Mouse (Mus musculus) neural tube, embryonic 15.5 days (tissue): ENCODE data around the gene Spi1. TPM values are rescaled to one million over a fixed set of nuclear protein-coding genes. Genes with fewer than 3 reads are reported as not detected.

Source experiments
- ATAC-seq: fragments of 200-750 bp; cut with Nextera tagmentation; 2 replicates; pipeline ENCODE4 v1.8.0; 2017; ENCODE audit warnings: mild to moderate bottlenecking, moderate TSS enrichment, moderate library complexity; ENCODE audit not compliant: low FRiP score
- H3K27ac ChIP-seq: fragments of 300-500 bp; sonication (generic); replicated peaks from 2 replicates; pipeline ENCODE4 v1.5.1; 2015; ENCODE audit warnings: mild to moderate bottlenecking, inconsistent platforms
- H3K27me3 ChIP-seq: fragments of 300-500 bp; sonication (generic); replicated peaks from 2 replicates; pipeline ENCODE4 v1.6.1; 2015; ENCODE audit warnings: inconsistent platforms
- H3K36me3 ChIP-seq: fragments of 300-500 bp; sonication (generic); 2 replicates; pipeline ENCODE4 v1.6.1; 2015; ENCODE audit warnings: inconsistent platforms
- H3K4me1 ChIP-seq: fragments of 300-500 bp; sonication (generic); 2 replicates; pipeline ENCODE4 v1.6.1; 2015; ENCODE audit warnings: inconsistent platforms
- H3K4me2 ChIP-seq: fragments of 300-500 bp; sonication (generic); 2 replicates; pipeline ENCODE4 v1.6.1; 2015; ENCODE audit warnings: inconsistent platforms, mild to moderate bottlenecking, moderate library complexity
- H3K4me3 ChIP-seq: fragments of 300-500 bp; sonication (generic); replicated peaks from 2 replicates; pipeline ENCODE4 v1.5.1; 2015; ENCODE audit warnings: mild to moderate bottlenecking, inconsistent platforms
- H3K9ac ChIP-seq: fragments of 300-500 bp; sonication (generic); replicated peaks from 2 replicates; pipeline ENCODE4 v1.6.1; 2015; ENCODE audit warnings: mild to moderate bottlenecking, inconsistent platforms
- H3K9me3 ChIP-seq: fragments of 300-500 bp; sonication (generic); replicated peaks from 2 replicates; pipeline ENCODE4 v1.6.1; 2016; ENCODE audit warnings: inconsistent platforms
- WGBS: fragments of 180-500 bp; shearing (Covaris S2); methylation state at CpG from one replicate; pipeline ENCODE4 v1.1.7; 2015; ENCODE audit warnings: mixed read lengths; 5-methylcytosine and 5-hydroxymethylcytosine counted together
- polyA plus RNA-seq: library from polyadenylated mRNA; unstranded; fragments of >200 nt; fragmentation: Nextera tagmentation; extraction: Ambion mirVana; gene quantifications from 2 replicates; pipeline ENCODE4 v1.2.1, GENCODE M21; 2015

Gene Spi1
- polyA plus RNA-seq, 1 experiment from 2014 or later = 3.6 TPM

- peak; percentile 6 for ATAC-seq
- Histone ChIP-seq H3K36me3 (peaks cover 12% of the 10 kb centered on the region), H3K27me3 (no peaks in the 10 kb centered on the region), H3K9me3 (no peaks in the 10 kb centered on the region), H3K4me1 (peaks cover 30% of the 10 kb centered on the region), H3K27ac (peak overlapping the region; percentile 88), H3K4me2 (peak overlapping the region; percentile 80), H3K4me3 (peak overlapping the region; percentile 71), H3K9ac (peak overlapping the region; percentile 66)
- 9% methylated on average over 14 of the region's 14 CpGs for WGBS
Measured at GRCm38 (mm10) chr2:91069306-91070000, 12.7 kb upstream of the Spi1 start.

DNA sequence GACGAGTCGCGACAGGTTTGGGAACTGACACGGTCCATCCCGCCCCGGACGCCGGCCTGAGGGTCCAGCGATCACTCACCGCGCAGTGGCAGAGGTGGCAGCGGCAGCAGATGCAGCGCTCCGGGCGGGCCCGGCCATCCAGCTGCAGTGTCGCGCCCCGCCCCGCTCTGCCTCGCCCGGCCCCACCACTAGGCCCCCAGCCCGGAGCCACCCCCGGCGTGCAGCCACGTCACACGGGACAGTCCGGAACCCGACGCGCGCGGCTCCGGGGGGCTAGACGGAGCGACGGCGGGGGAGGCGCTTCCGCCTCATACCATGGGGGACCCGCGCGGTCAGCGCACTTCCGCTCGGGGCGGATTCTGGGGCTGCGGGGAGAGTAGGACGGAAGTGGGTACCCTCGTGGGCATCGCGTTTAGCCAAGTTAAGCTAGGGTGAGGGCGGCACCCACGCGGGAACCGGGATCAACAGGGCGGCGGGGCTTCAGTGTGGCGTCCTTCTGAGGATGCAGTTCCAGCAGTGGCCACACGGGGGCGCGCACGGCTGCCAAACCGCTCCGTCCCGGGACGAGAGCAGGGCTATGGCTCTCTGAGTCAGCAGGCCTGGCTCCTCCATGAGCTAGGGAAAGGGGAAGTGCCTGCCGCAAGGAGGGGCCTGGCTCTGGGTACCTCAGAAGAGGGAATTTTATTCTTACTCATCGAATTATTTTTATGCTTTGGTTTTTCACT, 12.0 kb upstream of the Spi1 start, which contains the start of gene Slc39a13:
Slc39a13 (minus strand) TSS at position 342 of the 725 bp plus-strand sequence.
- peak; percentile 94 for ATAC-seq
- Histone ChIP-seq H3K4me1 (peaks cover 30% of the 10 kb centered on the region), H3K9ac (peak within 1 kb of the TSS; percentile 66), H3K27ac (peak within 1 kb of the TSS; percentile 88), H3K36me3 (peaks cover 9% of the 10 kb centered on the region; the same call in 1 of the 2 replicates), H3K9me3 (no peaks in the 10 kb centered on the region), H3K4me3 (peak within 1 kb of the TSS; percentile 71), H3K27me3 (no peaks in the 10 kb centered on the region), H3K4me2 (peak within 1 kb of the TSS; percentile 80)
- WGBS = under 1% methylated on average over 62 of the region's 69 CpGs

DNA sequence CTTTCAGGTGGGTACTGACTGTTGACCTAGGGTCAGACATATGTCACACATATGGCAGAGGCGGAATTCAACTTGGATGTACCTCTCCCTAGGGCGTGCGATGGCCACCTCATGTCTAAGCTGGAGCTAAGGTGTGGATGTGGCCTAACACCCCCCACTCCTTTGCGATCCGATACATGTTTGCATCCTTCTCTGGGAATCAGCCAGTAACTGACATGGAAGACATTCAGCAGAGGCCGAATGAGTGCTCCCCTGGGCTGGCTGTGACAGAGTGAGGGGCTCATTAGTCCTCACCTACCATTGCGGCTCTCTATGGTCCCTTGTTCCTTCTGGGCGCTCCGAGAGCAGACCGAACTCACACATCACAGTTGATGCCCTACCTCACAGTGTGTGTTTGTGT, 11.1 kb upstream of the Spi1 start:
- H3K36me3 ChIP-seq = peaks cover 9% of the 10 kb centered on the region; the same call in 1 of the 2 replicates
- no peak for ATAC-seq
- H3K27me3 ChIP-seq = no peaks in the 10 kb centered on the region
- WGBS = 85% methylated on average over 10 of the region's 10 CpGs
- peak overlapping the region; percentile 66 for H3K9ac ChIP-seq
- peaks cover 30% of the 10 kb centered on the region for H3K4me1 ChIP-seq
- peak overlapping the region; percentile 88 for H3K27ac ChIP-seq
- H3K4me3 ChIP-seq = peak overlapping the region; percentile 71
- peak overlapping the region; percentile 80 for H3K4me2 ChIP-seq
- H3K9me3 ChIP-seq = no peaks in the 10 kb centered on the region

DNA sequence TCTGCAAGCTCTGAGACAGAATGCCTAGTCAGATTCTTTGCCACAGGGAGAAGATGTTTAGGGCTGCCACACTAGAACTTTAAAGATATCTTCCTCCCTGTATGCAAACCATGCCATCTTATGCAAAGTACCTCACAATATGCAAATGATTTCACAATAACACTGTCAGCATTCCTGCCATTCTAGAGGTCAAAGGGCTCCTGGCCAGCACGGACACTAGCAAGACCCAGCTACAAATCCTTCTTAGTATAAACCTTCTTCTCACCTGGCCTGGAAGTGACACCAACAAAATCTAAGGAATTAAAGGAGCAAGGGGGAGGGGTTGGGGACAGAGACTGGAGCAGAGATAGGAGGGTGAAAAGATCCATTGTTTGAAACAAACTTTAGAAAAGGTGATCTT, 10.1 kb upstream of the Spi1 start:
- H3K4me2 ChIP-seq = no peak overlapping the region
- no peaks in the 10 kb centered on the region for H3K9me3 ChIP-seq
- no peaks in the 10 kb centered on the region for H3K27me3 ChIP-seq
- no peak overlapping the region for H3K9ac ChIP-seq
- H3K27ac ChIP-seq = no peak overlapping the region
- H3K4me3 ChIP-seq = no peak overlapping the region
- H3K4me1 ChIP-seq = peaks cover 30% of the 10 kb centered on the region
- H3K36me3 ChIP-seq = 0 out of 2 replicates have a peak, but pooled peaks cover under 1% of the 10 kb centered on the region
- 39% methylated on average over 1 of the region's 1 CpGs for WGBS
- no peak for ATAC-seq

DNA sequence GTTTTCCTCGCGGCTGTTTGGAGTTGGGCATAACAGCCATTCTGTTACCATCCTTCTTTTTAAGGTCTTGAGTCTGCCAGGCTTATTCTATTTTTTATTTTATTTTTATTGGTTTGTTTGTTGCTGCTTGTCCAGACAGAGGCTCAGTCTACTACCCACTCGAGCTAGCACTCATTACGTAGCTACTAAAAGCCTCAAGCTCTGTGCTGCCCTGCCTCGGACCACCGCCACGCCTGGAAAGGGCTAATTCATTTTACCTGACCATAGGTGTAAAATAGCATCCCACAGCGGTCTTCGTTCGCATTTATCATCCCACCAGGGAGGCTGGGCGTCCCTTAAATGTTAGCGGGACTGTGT, 4.3 kb upstream of the Spi1 start:
- ATAC-seq = peak; percentile 58; the same call in 1 of the 2 replicates
- peaks cover 15% of the 10 kb centered on the region for H3K4me1 ChIP-seq
- H3K4me3 ChIP-seq = peak overlapping the region; percentile 46
- no peaks in the 10 kb centered on the region for H3K36me3 ChIP-seq
- 12% methylated on average over 12 of the region's 12 CpGs for WGBS
- H3K27ac ChIP-seq = peak overlapping the region; percentile 49
- peak overlapping the region; percentile 92 for H3K4me2 ChIP-seq
- peak overlapping the region; percentile 62 for H3K9ac ChIP-seq
- H3K27me3 ChIP-seq = no peaks in the 10 kb centered on the region
- H3K9me3 ChIP-seq = no peaks in the 10 kb centered on the region

GRCm38 (mm10) chr2:91078314-91079025, 3.7 kb upstream of the Spi1 start:
- Histone ChIP-seq H3K4me1 (peaks cover 15% of the 10 kb centered on the region), H3K27ac (peak overlapping the region; percentile 49), H3K4me2 (peak overlapping the region; percentile 92), H3K9ac (peak overlapping the region; percentile 62), H3K9me3 (no peaks in the 10 kb centered on the region), H3K4me3 (peak overlapping the region; percentile 46), H3K27me3 (no peaks in the 10 kb centered on the region), H3K36me3 (no peaks in the 10 kb centered on the region)
- WGBS = 1% methylated on average over 23 of the region's 36 CpGs
- peak; percentile 77 for ATAC-seq

GRCm38 (mm10) chr2:91079026-91079384, 3.2 kb upstream of the Spi1 start:
- Histone ChIP-seq H3K36me3 (no peaks in the 10 kb centered on the region), H3K4me2 (peak overlapping the region; percentile 92), H3K9me3 (no peaks in the 10 kb centered on the region), H3K4me3 (peak overlapping the region; percentile 46), H3K27me3 (no peaks in the 10 kb centered on the region), H3K27ac (peak overlapping the region; percentile 49; the same call in 1 of the 2 replicates), H3K9ac (peak overlapping the region; percentile 62), H3K4me1 (peaks cover 15% of the 10 kb centered on the region)
- no peak for ATAC-seq
- WGBS = 31% methylated on average over 5 of the region's 5 CpGs

DNA sequence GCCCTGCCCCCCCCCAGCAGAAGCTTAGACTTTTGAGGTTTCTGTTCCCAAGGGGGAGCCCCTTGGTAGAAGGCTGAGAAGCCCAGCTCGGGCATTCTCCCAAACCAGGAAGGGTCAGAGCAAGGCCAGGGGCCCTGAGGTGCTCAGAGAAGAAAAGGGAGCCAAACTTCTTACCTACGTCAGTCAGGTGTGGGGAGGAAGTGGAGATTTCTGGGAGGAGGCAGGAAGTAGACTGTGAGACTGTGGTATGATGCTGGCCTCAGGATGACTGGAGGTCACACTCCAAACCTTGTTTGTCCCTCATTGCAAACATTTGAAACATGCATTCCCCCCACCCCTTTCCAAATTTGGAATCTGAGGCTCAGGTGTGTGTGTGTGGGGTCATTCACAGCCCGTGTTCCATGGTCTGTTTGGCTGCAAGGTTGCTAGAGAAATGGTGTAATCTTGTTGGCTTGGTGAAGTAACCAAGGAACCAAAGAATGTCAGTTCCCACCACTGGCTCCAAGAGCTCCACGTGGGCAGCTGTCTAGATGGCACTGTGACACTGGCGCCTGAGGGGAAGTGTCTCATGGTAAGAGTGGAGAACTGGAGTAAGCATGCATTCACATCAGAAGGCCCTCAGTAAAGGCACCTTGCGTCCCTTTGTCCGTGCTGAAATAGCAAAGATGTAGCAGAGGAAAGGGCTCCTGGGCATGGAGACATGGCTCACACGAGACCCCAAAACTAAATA, 1.2 kb upstream of the Spi1 start:
- ATAC-seq = no peak
- no peaks in the 10 kb centered on the region for H3K27me3 ChIP-seq
- no peaks in the 10 kb centered on the region for H3K9me3 ChIP-seq
- H3K4me1 ChIP-seq = peaks cover 15% of the 10 kb centered on the region
- H3K4me2 ChIP-seq = no peak overlapping the region
- H3K27ac ChIP-seq = no peak overlapping the region
- 88% methylated on average over 8 of the region's 8 CpGs for WGBS
- H3K36me3 ChIP-seq = no peaks in the 10 kb centered on the region
- no peak overlapping the region for H3K9ac ChIP-seq
- H3K4me3 ChIP-seq = no peak overlapping the region

- H3K27me3 ChIP-seq = no peaks in the 10 kb centered on the region
- no peak overlapping the region for H3K27ac ChIP-seq
- H3K36me3 ChIP-seq = no peaks in the 10 kb centered on the region
- WGBS = 72% methylated on average over 11 of the region's 11 CpGs
- no peaks in the 10 kb centered on the region for H3K9me3 ChIP-seq
- H3K9ac ChIP-seq = no peak overlapping the region
- no peak overlapping the region for H3K4me3 ChIP-seq
- peaks cover 12% of the 10 kb centered on the region for H3K4me1 ChIP-seq
- no peak overlapping the region for H3K4me2 ChIP-seq
- no peak for ATAC-seq
Measured at GRCm38 (mm10) chr2:91082844-91083243, 654 bp downstream of the Spi1 start.

- Histone ChIP-seq H3K4me1 (peaks cover 6% of the 10 kb centered on the region), H3K27me3 (no peaks in the 10 kb centered on the region), H3K9me3 (no peaks in the 10 kb centered on the region), H3K9ac (no peak overlapping the region), H3K36me3 (no peaks in the 10 kb centered on the region), H3K4me2 (no peak overlapping the region), H3K27ac (no peak overlapping the region), H3K4me3 (no peak overlapping the region)
- ATAC-seq = no peak
- WGBS = 68% methylated on average over 1 of the region's 1 CpGs
Measured at GRCm38 (mm10) chr2:91083366-91083940, 1.3 kb downstream of the Spi1 start.
